Mouse (Mus musculus) leukemia stem cell, adult 10-12 weeks (primary cell): ENCODE measurements around the gene Ntn1. TPM values are rescaled to one million over a fixed set of nuclear protein-coding genes. Genes with fewer than 3 reads are reported as not detected.

ENCODE experiments used
- polyA plus RNA-seq: library from polyadenylated mRNA; stranded (reverse); fragments of >175 nt; gene quantifications from 2 replicates; pipeline ENCODE4 v1.2.3, GENCODE M21; 2012; ENCODE audit warnings: low replicate concordance

Gene Ntn1
- polyA plus RNA-seq, result 0.05 and 0.14 TPM in 2 replicates

GRCm38 (mm10) chr11:68400727-68401219 lies at the start of gene Ntn1:
TSS of gene Ntn1 (minus strand) at chr11:68400823.

GRCm38 (mm10) chr11:68431699-68432360 lies 31.2 kb upstream of the Ntn1 start, which contains the start of gene Pik3r5:
TSS of gene Pik3r5 (plus strand) at chr11:68432121.

Other genes with a start within 250 kb of the Ntn1 start
- 26.0 and 35.2 TPM in 2 replicates for gene Pik3r5, start 31.3 kb upstream of the Ntn1 start, polyA plus RNA-seq
- 0.46 and 0.64 TPM in 2 replicates for gene Pik3r6, start 102.2 kb upstream of the Ntn1 start, polyA plus RNA-seq
- gene Mfsd6l, start 155.4 kb upstream of the Ntn1 start, polyA plus RNA-seq, result not detected in 2 replicates
- gene Ccdc42, start 186.2 kb upstream of the Ntn1 start, polyA plus RNA-seq, result not detected in 2 replicates